Mouse (Mus musculus): ENCODE measurements at regions not wholly inside any gene's neighbourhood (a gene's known extent, or its start where the extent isn't known, plus 50 kb on each side); places are given as distances from the start of the nearest gene placed in this dataset.

GRCm38 (mm10) chrX:93159105-93159504 is 127.1 kb upstream of the Arx start:
- TF ChIP-seq CTCF (IDR thresholded peaks at IDR 0.05) (no peak), EP300 (IDR thresholded peaks at IDR 0.05; ENCODE audit: insufficient read depth, low read depth, low read length) (no peak)

All from heart, adult 2 months (tissue).